Mouse (Mus musculus) erythroblast, embryonic 14.5 days (primary cell): Measurements from ENCODE around the gene Gm10318. TPM values are rescaled to one million over a fixed set of nuclear protein-coding genes. Genes with fewer than 3 reads are reported as not detected.
A peak's percentile ranks its signal among the peaks of the same experiment; 100 is the strongest.

ENCODE experiments used
- H3K27me3 ChIP-seq: 2 replicates; pipeline ENCODE4 v1.6.1; 2012; ENCODE audit warnings: inconsistent platforms; ENCODE audit not compliant: control insufficient read depth
- H3K36me3 ChIP-seq: 2 replicates; pipeline ENCODE4 v1.6.1; 2012; ENCODE audit warnings: mild to moderate bottlenecking, inconsistent platforms; ENCODE audit not compliant: control insufficient read depth
- H3K4me1 ChIP-seq: 2 replicates; pipeline ENCODE4 v1.6.1; 2012; ENCODE audit warnings: inconsistent platforms; ENCODE audit not compliant: control insufficient read depth
- H3K4me3 ChIP-seq: replicated peaks from 2 replicates; pipeline ENCODE3; 2012; ENCODE audit warnings: moderate library complexity, mild to moderate bottlenecking, inconsistent platforms
- H3K9me3 ChIP-seq: 2 replicates; pipeline ENCODE4 v1.6.1; 2012; ENCODE audit warnings: low read length, inconsistent platforms, mixed read lengths; ENCODE audit not compliant: control insufficient read depth
- GATA1 ChIP-seq: IDR thresholded peaks from 2 replicates; pipeline ENCODE4 v1.6.1; 2012; ENCODE audit warnings: low read length, inconsistent platforms, mixed read lengths
- TAL1 ChIP-seq: IDR thresholded peaks from 3 replicates; pipeline ENCODE4 v1.6.1; 2012; ENCODE audit warnings: low read length, inconsistent platforms, mixed read lengths
- polyA plus RNA-seq: library from polyadenylated mRNA; stranded (reverse); fragments of >175 nt; gene quantifications from 2 replicates; pipeline ENCODE4 v1.2.3, GENCODE M21; 2012

The Gm10318 gene
- polyA plus RNA-seq, 1 experiment: not detected

GRCm38 (mm10) chr10:77882553-77882952 lies 29.9 kb downstream of the Gm10318 start:
- TF ChIP-seq GATA1 (no peak), TAL1 (no peak)
- H3K9me3 ChIP-seq: peaks cover 2% of the 10 kb centered on the region; the same call in 1 of the 2 replicates
- no peaks in the 10 kb centered on the region for H3K4me1 ChIP-seq
- H3K4me3 ChIP-seq: no peak overlapping the region
- H3K27me3 ChIP-seq: no peaks in the 10 kb centered on the region
- no peaks in the 10 kb centered on the region for H3K36me3 ChIP-seq

GRCm38 (mm10) chr10:77886007-77886747 lies 33.5 kb downstream of the Gm10318 start:
- no peak for TF ChIP-seq TAL1
- Histone ChIP-seq H3K27me3 (no peaks in the 10 kb centered on the region), H3K4me3 (no peak overlapping the region), H3K9me3 (peaks cover 2% of the 10 kb centered on the region; the same call in 1 of the 2 replicates), H3K36me3 (no peaks in the 10 kb centered on the region), H3K4me1 (no peaks in the 10 kb centered on the region)

DNA sequence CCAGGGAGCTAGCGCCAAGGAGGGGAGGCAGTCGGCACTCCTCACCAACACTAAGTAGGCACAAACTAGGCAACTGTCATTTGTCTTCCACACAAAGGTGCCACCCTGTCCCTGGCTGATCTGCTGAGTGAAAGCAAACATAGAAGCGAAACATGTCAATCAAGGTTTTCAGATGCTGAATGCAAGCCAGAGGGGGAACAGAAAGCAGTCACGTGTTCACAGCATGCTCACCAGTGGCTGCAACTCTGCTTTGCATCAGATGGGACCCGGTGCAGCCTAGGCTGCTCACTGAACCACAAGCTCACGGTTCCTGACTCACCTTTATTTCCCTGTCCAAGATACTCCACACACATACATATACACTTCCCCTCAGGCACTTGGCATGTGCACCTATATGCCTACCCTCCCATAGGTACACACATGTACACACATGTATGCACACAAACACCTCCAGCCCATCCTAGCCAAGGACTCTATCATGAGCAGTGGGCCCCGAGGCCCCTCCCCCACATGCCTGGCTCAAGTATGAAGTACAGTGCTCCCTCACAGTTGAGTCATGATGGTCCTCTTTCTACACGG lies 38.4 kb downstream of the Gm10318 start:
- no peak for TF ChIP-seq TAL1
- TF ChIP-seq GATA1: no peak
- H3K27me3 ChIP-seq: no peaks in the 10 kb centered on the region
- no peak overlapping the region for H3K4me3 ChIP-seq
- H3K36me3 ChIP-seq: no peaks in the 10 kb centered on the region
- H3K4me1 ChIP-seq: no peaks in the 10 kb centered on the region
- no peaks in the 10 kb centered on the region for H3K9me3 ChIP-seq

DNA sequence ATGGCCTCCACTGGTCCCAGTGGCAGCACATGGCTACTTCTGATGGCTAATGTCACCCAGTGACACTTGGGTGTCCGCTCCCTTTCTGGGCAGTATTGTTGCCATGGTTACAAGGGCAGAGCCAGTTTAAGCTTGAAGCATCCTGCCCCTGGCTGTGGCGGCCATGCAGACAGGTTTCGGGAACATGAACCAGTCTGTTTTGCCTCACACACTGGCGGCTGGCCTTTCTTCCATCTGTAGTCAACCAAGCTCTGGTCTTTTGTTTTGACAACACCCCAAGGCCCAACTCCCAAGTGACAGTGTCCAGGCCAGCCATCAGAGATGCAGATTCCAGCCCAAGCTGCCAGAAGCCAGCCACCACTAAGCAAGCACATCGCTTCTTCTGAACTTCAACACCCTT lies 42.9 kb downstream of the Gm10318 start:
- H3K4me1 ChIP-seq: no peaks in the 10 kb centered on the region
- no peaks in the 10 kb centered on the region for H3K9me3 ChIP-seq
- H3K4me3 ChIP-seq: no peak overlapping the region
- TF ChIP-seq TAL1 (no peak), GATA1 (no peak)
- peaks cover under 1% of the 10 kb centered on the region for H3K27me3 ChIP-seq
- peaks cover under 1% of the 10 kb centered on the region; the same call in 1 of the 2 replicates for H3K36me3 ChIP-seq

- no peak for TF ChIP-seq TAL1
- TF ChIP-seq GATA1: no peak
- peaks cover 29% of the 10 kb centered on the region for H3K27me3 ChIP-seq
- no peak overlapping the region for H3K4me3 ChIP-seq
- H3K36me3 ChIP-seq: peaks cover 2% of the 10 kb centered on the region; the same call in 1 of the 2 replicates
- no peaks in the 10 kb centered on the region for H3K9me3 ChIP-seq
- H3K4me1 ChIP-seq: peaks cover 14% of the 10 kb centered on the region
Measured at GRCm38 (mm10) chr10:77900126-77900525, 47.5 kb downstream of the Gm10318 start.

DNA sequence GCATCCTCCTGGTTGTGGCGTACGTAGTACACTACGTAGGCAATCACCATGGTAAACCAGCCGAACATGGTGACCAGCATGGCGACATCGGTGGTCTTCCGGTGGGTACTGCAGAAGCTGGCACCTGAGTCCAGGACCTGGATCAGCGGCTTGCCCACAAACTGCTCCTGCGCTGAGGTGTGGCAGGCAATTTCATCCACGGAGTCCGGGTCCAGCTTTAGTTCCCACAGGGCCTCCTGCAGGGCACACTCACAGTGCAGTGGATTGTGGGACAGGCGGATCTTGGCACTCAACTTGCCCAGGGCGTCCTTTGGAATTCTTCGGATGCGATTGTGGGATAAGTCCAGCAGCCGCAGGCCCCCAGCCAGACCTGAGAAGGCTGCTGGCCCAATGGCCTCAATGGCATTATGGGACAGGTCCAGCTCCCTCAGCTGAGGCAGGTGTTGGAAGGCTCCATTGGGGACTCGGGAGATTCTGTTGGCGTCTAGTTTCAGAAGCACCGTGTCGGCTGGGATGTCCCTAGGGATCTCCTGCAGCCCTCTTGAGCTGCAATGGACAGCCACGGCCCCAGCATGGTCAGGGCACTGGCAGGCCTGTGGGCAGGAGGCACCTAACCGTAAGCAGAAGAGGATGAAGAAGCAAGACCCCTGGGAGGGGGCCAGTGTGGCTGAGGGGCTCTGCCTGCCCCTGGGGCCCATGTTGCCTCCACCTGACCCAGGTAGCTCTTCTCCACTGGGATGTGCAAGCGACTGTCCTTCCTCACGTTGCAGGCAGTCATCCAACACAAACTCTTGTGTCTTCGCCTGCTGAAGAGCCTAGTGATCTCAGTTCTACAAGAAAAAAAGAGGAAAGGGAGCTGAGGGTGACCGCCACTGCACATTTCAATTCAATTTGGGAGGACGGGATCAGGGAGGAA lies 48.5 kb downstream of the Gm10318 start:
- H3K27me3 ChIP-seq: peaks cover 29% of the 10 kb centered on the region
- peak overlapping the region; percentile 55 for H3K4me3 ChIP-seq
- H3K4me1 ChIP-seq: peaks cover 14% of the 10 kb centered on the region
- TF ChIP-seq TAL1: no peak
- no peak for TF ChIP-seq GATA1
- no peaks in the 10 kb centered on the region for H3K9me3 ChIP-seq
- peaks cover 2% of the 10 kb centered on the region; the same call in 1 of the 2 replicates for H3K36me3 ChIP-seq

- peaks cover 14% of the 10 kb centered on the region for H3K4me1 ChIP-seq
- H3K36me3 ChIP-seq: peaks cover 2% of the 10 kb centered on the region; the same call in 1 of the 2 replicates
- H3K27me3 ChIP-seq: peaks cover 29% of the 10 kb centered on the region
- TF ChIP-seq GATA1 (no peak), TAL1 (no peak)
- peak overlapping the region; percentile 55 for H3K4me3 ChIP-seq
- no peaks in the 10 kb centered on the region for H3K9me3 ChIP-seq
Measured at GRCm38 (mm10) chr10:77901871-77902210, 49.2 kb downstream of the Gm10318 start.

DNA sequence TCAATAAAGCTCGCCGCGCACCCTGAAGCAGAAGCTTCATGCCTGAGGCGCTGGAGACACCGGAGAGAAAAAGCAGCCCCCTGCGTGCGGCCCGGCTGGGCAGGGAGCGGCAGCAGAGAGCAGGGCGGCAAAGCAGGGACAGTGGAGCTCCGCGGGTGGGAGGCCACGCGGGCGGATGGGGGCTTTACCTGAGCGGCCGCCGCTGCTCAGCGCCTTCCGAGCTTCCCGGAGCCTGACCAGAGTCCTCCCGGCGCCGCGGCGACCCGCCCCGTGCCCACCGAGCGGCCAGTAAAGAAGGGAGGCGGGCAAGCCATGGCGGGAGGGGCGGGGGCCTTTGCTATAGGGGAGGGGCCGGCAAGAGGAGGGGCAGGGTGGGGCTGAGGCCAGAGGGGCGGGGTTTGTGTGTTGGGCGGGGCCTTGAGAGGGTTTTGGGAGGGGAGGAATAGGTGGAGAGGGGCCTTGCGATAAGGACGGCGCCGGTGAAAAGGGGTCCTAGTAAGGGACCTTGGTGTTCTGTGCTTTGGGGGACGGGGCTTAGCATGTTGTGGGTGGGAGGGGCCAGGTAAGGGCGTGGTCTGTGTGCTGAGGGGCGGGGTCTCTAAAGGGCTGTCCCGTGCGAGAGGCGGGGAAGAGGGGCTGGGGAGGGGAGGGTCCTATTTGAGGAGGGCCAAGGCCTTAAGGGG lies 49.7 kb downstream of the Gm10318 start, which contains the start of gene Lrrc3:
Lrrc3 (minus strand) TSS at position 326 of the 683 bp plus-strand sequence.
- TF ChIP-seq GATA1: no peak
- Histone ChIP-seq H3K27me3 (peaks cover 29% of the 10 kb centered on the region), H3K9me3 (no peaks in the 10 kb centered on the region)

More for the DNA sequence above, 49.7 kb downstream of the Gm10318 start, which contains the start of gene Lrrc3:
- H3K4me3 ChIP-seq: peak within 1 kb of the TSS; percentile 55
- peaks cover 14% of the 10 kb centered on the region for H3K4me1 ChIP-seq
- H3K36me3 ChIP-seq: peaks cover 2% of the 10 kb centered on the region; the same call in 1 of the 2 replicates
